Mouse (Mus musculus) testis, adult 2 months (tissue): ENCODE results near the gene Gm20721. TPM values are rescaled to one million over a fixed set of nuclear protein-coding genes. Genes with fewer than 3 reads are reported as not detected.
A peak's percentile ranks its signal among the peaks of the same experiment; 100 is the strongest.

Experiments used
- H3K27ac ChIP-seq: fragments of 200-500 bp; 2 replicates; pipeline ENCODE4 v1.5.1; 2012; ENCODE audit warnings: low read depth, low read length; ENCODE audit not compliant: control insufficient read depth, insufficient read depth
- H3K27me3 ChIP-seq: fragments of 200-500 bp; 2 replicates; pipeline ENCODE4 v1.6.1; 2012; ENCODE audit warnings: mild to moderate bottlenecking, low read length, moderate library complexity; ENCODE audit not compliant: control insufficient read depth, insufficient read depth
- H3K36me3 ChIP-seq: fragments of 200-500 bp; 2 replicates; pipeline ENCODE4 v1.6.1; 2012; ENCODE audit warnings: mild to moderate bottlenecking, low read length; ENCODE audit not compliant: control insufficient read depth, insufficient read depth
- H3K4me1 ChIP-seq: fragments of 200-500 bp; 2 replicates; pipeline ENCODE4 v1.6.1; 2012; ENCODE audit warnings: low read length; ENCODE audit not compliant: control insufficient read depth, insufficient read depth
- H3K4me3 ChIP-seq: fragments of 200-500 bp; 2 replicates; pipeline ENCODE4 v1.5.1; 2012; ENCODE audit warnings: low read depth, mild to moderate bottlenecking, low read length, moderate library complexity, mixed read lengths; ENCODE audit not compliant: control insufficient read depth
- CTCF ChIP-seq: fragments of 200-500 bp; IDR thresholded peaks from 2 replicates; pipeline ENCODE4 v1.5.1; 2012; ENCODE audit warnings: low read depth, mild to moderate bottlenecking, inconsistent platforms, low read length, moderate library complexity; ENCODE audit not compliant: control insufficient read depth, insufficient read depth, insufficient replicate concordance
- POLR2A ChIP-seq: fragments of 200-500 bp; IDR thresholded peaks from 2 replicates; pipeline ENCODE4 v1.6.1; 2012; ENCODE audit warnings: low read depth, mild to moderate bottlenecking, inconsistent platforms, low read length, moderate library complexity; ENCODE audit not compliant: control insufficient read depth
- polyA plus RNA-seq: library from polyadenylated mRNA; depleted of rRNA; stranded (reverse); fragments of >200 nt; gene quantifications from 2 replicates; pipeline ENCODE4 v1.2.3, GENCODE M21; 2012; rRNA removed

Gm20721 gene
- polyA plus RNA-seq, 1 experiment: not detected

DNA sequence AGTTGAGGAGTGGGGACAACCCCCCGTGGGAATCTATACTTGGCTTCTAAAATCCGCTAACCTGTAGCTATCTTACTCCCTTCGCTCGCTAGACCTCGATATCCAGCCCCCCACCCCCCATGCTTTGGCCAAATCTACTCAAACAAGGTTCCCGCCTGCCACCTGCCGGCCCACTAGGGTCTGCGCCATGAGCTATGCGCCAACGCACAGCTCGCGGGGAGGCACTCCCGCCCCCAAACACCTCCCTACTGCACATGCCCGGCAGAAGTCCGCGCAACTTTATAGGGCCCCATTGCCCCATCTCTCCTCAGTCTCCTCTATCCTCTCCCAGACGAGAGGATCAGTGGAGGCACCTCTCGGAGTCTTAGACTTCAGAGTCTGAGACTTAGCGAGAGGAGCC lies 62.5 kb downstream of the Gm20721 start, which contains the start of gene Gnas:
TSS of gene Gnas (plus strand) at position 310 of the 400 bp plus-strand sequence.
- Histone ChIP-seq H3K4me1 (peaks cover 27% of the 10 kb centered on the region), H3K36me3 (no peaks in the 10 kb centered on the region; the same call in 1 of the 2 replicates), H3K27ac (no peak within 1 kb of the TSS), H3K4me3 (peak within 1 kb of the TSS; percentile 20), H3K27me3 (no peaks in the 10 kb centered on the region)
- TF ChIP-seq POLR2A: no peak
- TF ChIP-seq CTCF: no peak

- Histone ChIP-seq H3K4me1 (peaks cover 27% of the 10 kb centered on the region), H3K4me3 (no peak overlapping the region), H3K27me3 (no peaks in the 10 kb centered on the region), H3K36me3 (no peaks in the 10 kb centered on the region; the same call in 1 of the 2 replicates), H3K27ac (no peak overlapping the region)
- TF ChIP-seq POLR2A: no peak
- TF ChIP-seq CTCF: no peak
These were observed 63.2 kb downstream of the Gm20721 start for GRCm38 (mm10) chr2:174283341-174283740.

Other genes with a start within 250 kb of the Gm20721 start
- gene Npepl1, start 236.4 kb downstream of the Gm20721 start, polyA plus RNA-seq: 19.5 and 20.6 TPM in 2 replicates
- gene Gnas, start 62.4 kb downstream of the Gm20721 start, polyA plus RNA-seq: 139 and 161 TPM in 2 replicates
- 25.8 and 28.4 TPM in 2 replicates for gene Nelfcd, start 69.1 kb upstream of the Gm20721 start, polyA plus RNA-seq
- gene Ctsz, start 92.3 kb upstream of the Gm20721 start, polyA plus RNA-seq: 9.3 and 10.2 TPM in 2 replicates
- gene Tubb1, start 104.0 kb upstream of the Gm20721 start, polyA plus RNA-seq: 0.14 TPM in 1 of 2 replicates, not detected in the other
- 286 and 350 TPM in 2 replicates for gene Atp5e, start 117.4 kb upstream of the Gm20721 start, polyA plus RNA-seq
- gene Prelid3b, start 126.4 kb upstream of the Gm20721 start, polyA plus RNA-seq: 43.1 and 46.1 TPM in 2 replicates